Mouse (Mus musculus) ES-E14 (cell line): Measurements from ENCODE around the gene Haghl. TPM values are rescaled to one million over a fixed set of nuclear protein-coding genes. Genes with fewer than 3 reads are reported as not detected.
"Not testable (repeated sequence)": the region's sequence is repeated elsewhere in the genome, so short reads cannot be mapped to it uniquely, and the experiment has no call there.

ENCODE experiments used
- DNase-seq: peaks from one replicate; pipeline ENCODE4 v3.0.0-alpha.2; 2013; ENCODE audit warnings: low read depth, low spot score
- H3K27ac ChIP-seq: 2 replicates; pipeline ENCODE4 v1.5.1; 2012; ENCODE audit warnings: low read depth, mild to moderate bottlenecking, low read length, moderate library complexity, mixed read lengths; ENCODE audit not compliant: poor library complexity, insufficient read depth, severe bottlenecking
- H3K36me3 ChIP-seq: 2 replicates; pipeline ENCODE4 v1.6.1; 2012; ENCODE audit warnings: mild to moderate bottlenecking, low read length, moderate library complexity, mixed read lengths; ENCODE audit not compliant: control insufficient read depth, poor library complexity, insufficient read depth, severe bottlenecking
- H3K4me1 ChIP-seq, 2 experiments: fragments of 150-350 bp in 1 of 2; sonication (generic) in 1 of 2; 2 replicates each; pipeline ENCODE4 v1.6.1; 2012; ENCODE audit warnings: low read length in 2 of 2, mild to moderate bottlenecking in 1 of 2, mixed read lengths in 1 of 2; ENCODE audit not compliant: control insufficient read depth in 2 of 2, insufficient read depth in 2 of 2, poor library complexity in 1 of 2
- H3K4me3 ChIP-seq, 2 experiments: fragments of 150-350 bp in 1 of 2; sonication (generic) in 1 of 2; 2 replicates each; pipeline ENCODE4 v1.5.1; 2012; ENCODE audit warnings: low read length in 2 of 2, low read depth in 1 of 2, mild to moderate bottlenecking in 1 of 2, mixed read lengths in 1 of 2; ENCODE audit not compliant: insufficient read depth in 1 of 2, poor library complexity in 1 of 2, severe bottlenecking in 1 of 2
- H3K9ac ChIP-seq: 2 replicates; pipeline ENCODE4 v1.6.1; 2012; ENCODE audit warnings: low read depth, mild to moderate bottlenecking, low read length, mixed read lengths; ENCODE audit not compliant: poor library complexity, insufficient read depth, severe bottlenecking
- H3K9me3 ChIP-seq: fragments of 150-350 bp; sonication (generic); 2 replicates; pipeline ENCODE4 v1.6.1; 2012; ENCODE audit warnings: low read depth, mild to moderate bottlenecking, low read length; ENCODE audit not compliant: control insufficient read depth, insufficient read depth
- CHD2 ChIP-seq: IDR thresholded peaks from 2 replicates; pipeline ENCODE4 v1.6.1; 2014; ENCODE audit warnings: mild to moderate bottlenecking, low read depth, low read length, inconsistent platforms
- HCFC1 ChIP-seq: IDR thresholded peaks from 2 replicates; pipeline ENCODE4 v1.6.1; 2012; ENCODE audit warnings: low read length, inconsistent platforms, borderline replicate concordance; ENCODE audit not compliant: insufficient read depth
- MAFK ChIP-seq: IDR thresholded peaks from 2 replicates; pipeline ENCODE4 v1.6.1; 2014; ENCODE audit warnings: mild to moderate bottlenecking, low read depth, low read length, inconsistent platforms; ENCODE audit not compliant: insufficient read depth
- ZC3H11A ChIP-seq: IDR thresholded peaks from 2 replicates; pipeline ENCODE4 v1.6.1; 2012; ENCODE audit warnings: low read depth, mild to moderate bottlenecking, inconsistent platforms, low read length, borderline replicate concordance
- ZNF384 ChIP-seq: IDR thresholded peaks from 2 replicates; pipeline ENCODE4 v1.6.1; 2012; ENCODE audit warnings: low read depth, low read length, inconsistent platforms
- in situ Hi-C, 2 experiments: fragments of 600-800 bp; cut with MboI; formaldehyde crosslinking; loops; one replicate each; pipeline ENCODE4 v1.15.1; 2025; ENCODE audit warnings: low sequenced_read_pairs in 2 of 2, inconsistent platforms in 1 of 2; ENCODE audit not compliant: unreplicated experiment in 2 of 2
- total RNA-seq: library from RNA; depleted of rRNA; stranded (reverse); fragments of 300-350 nt; gene quantifications from 2 replicates; pipeline ENCODE4 v1.2.3, GENCODE M21; 2012

Haghl gene
- total RNA-seq, 1 experiment: 14.5 TPM

GRCm38 (mm10) chr17:25749314-25749713 lies 36.2 kb downstream of the Haghl start:
- DNase-seq: no peak
- in situ Hi-C loops: no loop called here
- no peak overlapping the region for H3K9ac ChIP-seq
- TF ChIP-seq CHD2: no peak
- H3K4me3 ChIP-seq: no peak overlapping the region
- H3K27ac ChIP-seq: no peak overlapping the region
- H3K36me3 ChIP-seq: no peaks in the 10 kb centered on the region
- H3K4me1 ChIP-seq: peaks cover 2 to 3% of the 10 kb centered on the region in 2 experiments; a peak in 2 of 4 replicates
- H3K9me3 ChIP-seq: no peaks in the 10 kb centered on the region

- Histone ChIP-seq H3K9ac (no peak overlapping the region), H3K4me3 (no peak overlapping the region), H3K9me3 (no peaks in the 10 kb centered on the region), H3K27ac (no peak overlapping the region), H3K4me1 (peaks cover 0 to 3% of the 10 kb centered on the region in 2 experiments; a peak in 1 of 4 replicates), H3K36me3 (no peaks in the 10 kb centered on the region)
- in situ Hi-C loops: no loop called here
- DNase-seq: no peak
- TF ChIP-seq HCFC1 (no peak), MAFK (no peak), ZNF384 (no peak), ZC3H11A (no peak)
Measured at GRCm38 (mm10) chr17:25748238-25748637, 37.2 kb downstream of the Haghl start.

- no peak overlapping the region for H3K4me3 ChIP-seq
- H3K9ac ChIP-seq: no peak overlapping the region
- no peaks in the 10 kb centered on the region for H3K36me3 ChIP-seq
- H3K9me3 ChIP-seq: no peaks in the 10 kb centered on the region
- no peak overlapping the region for H3K27ac ChIP-seq
- DNase-seq: no peak
- in situ Hi-C loops: no loop called here
- TF ChIP-seq ZNF384: no peak
- TF ChIP-seq CHD2: no peak
- no peak for TF ChIP-seq ZC3H11A
- no peak for TF ChIP-seq MAFK
- no peak for TF ChIP-seq HCFC1
- peaks cover 0 to 3% of the 10 kb centered on the region in 2 experiments; a peak in 1 of 4 replicates for H3K4me1 ChIP-seq
Measured at GRCm38 (mm10) chr17:25744311-25744710, 41.2 kb downstream of the Haghl start.

GRCm38 (mm10) chr17:25743831-25744230 lies 41.6 kb downstream of the Haghl start:
- no peak overlapping the region for H3K4me3 ChIP-seq
- no peaks in the 10 kb centered on the region for H3K9me3 ChIP-seq
- H3K36me3 ChIP-seq: no peaks in the 10 kb centered on the region
- TF ChIP-seq MAFK (no peak), CHD2 (no peak)
- H3K27ac ChIP-seq: no peak overlapping the region; the same call in 1 of the 2 replicates
- DNase-seq: no peak
- peaks cover 0 to 3% of the 10 kb centered on the region in 2 experiments; a peak in 1 of 4 replicates for H3K4me1 ChIP-seq
- no peak overlapping the region for H3K9ac ChIP-seq
- in situ Hi-C loops: no loop called here

- H3K9ac ChIP-seq, H3K36me3 ChIP-seq, H3K27ac ChIP-seq, DNase-seq, in situ Hi-C loops, H3K4me1 ChIP-seq, H3K4me3 ChIP-seq, H3K9me3 ChIP-seq: not testable (repeated sequence)
Measured at GRCm38 (mm10) chr17:25741471-25741870, 44.0 kb downstream of the Haghl start.
